Mouse (Mus musculus) kidney, postnatal 0 days (tissue): Measurements from ENCODE around the gene Ccsap. TPM values are rescaled to one million over a fixed set of nuclear protein-coding genes. Genes with fewer than 3 reads are reported as not detected.

Experiments used
- ATAC-seq: fragments of 200-750 bp; cut with Nextera tagmentation; replicated peaks from 2 replicates; pipeline ENCODE4 v1.8.0; 2017; ENCODE audit warnings: low read depth, moderate number of reproducible peaks, moderate TSS enrichment, moderate library complexity; ENCODE audit not compliant: low FRiP score
- DNase-seq: peaks from one replicate; pipeline ENCODE4 v3.0.0-alpha.2; 2016; ENCODE audit warnings: low spot score
- H3K27ac ChIP-seq: fragments of 300-500 bp; sonication (generic); 2 replicates; pipeline ENCODE4 v1.5.1; 2014; ENCODE audit warnings: mild to moderate bottlenecking
- H3K27me3 ChIP-seq: fragments of 300-500 bp; sonication (generic); 2 replicates; pipeline ENCODE4 v1.6.1; 2014; ENCODE audit warnings: low read length, mixed read lengths; ENCODE audit not compliant: insufficient read depth
- H3K36me3 ChIP-seq: fragments of 300-500 bp; sonication (generic); 2 replicates; pipeline ENCODE4 v1.6.1; 2014; ENCODE audit warnings: low read length, mixed read lengths; ENCODE audit not compliant: insufficient read depth
- H3K4me1 ChIP-seq: fragments of 300-500 bp; sonication (generic); replicated peaks from 2 replicates; pipeline ENCODE4 v1.6.1; 2014; ENCODE audit warnings: antibody characterized with exemption, low read length, mixed read lengths; ENCODE audit not compliant: insufficient read depth
- H3K4me2 ChIP-seq: fragments of 300-500 bp; sonication (generic); 2 replicates; pipeline ENCODE4 v1.6.1; 2014; ENCODE audit warnings: mild to moderate bottlenecking, low read length, moderate library complexity, mixed read lengths
- H3K4me3 ChIP-seq: fragments of 300-500 bp; sonication (generic); replicated peaks from 2 replicates; pipeline ENCODE4 v1.5.1; 2014; ENCODE audit warnings: low read depth, low read length
- H3K9ac ChIP-seq: fragments of 300-500 bp; sonication (generic); 2 replicates; pipeline ENCODE4 v1.6.1; 2014; ENCODE audit warnings: low read depth, low read length
- H3K9me3 ChIP-seq: fragments of 300-500 bp; sonication (generic); replicated peaks from 2 replicates; pipeline ENCODE4 v1.6.1; 2016; ENCODE audit warnings: low read length, inconsistent platforms, mixed read lengths
- CTCF ChIP-seq: IDR thresholded peaks from 2 replicates; pipeline ENCODE4 v1.5.1; 2016; ENCODE audit warnings: antibody characterized with exemption, low read depth, mild to moderate bottlenecking, moderate library complexity
- WGBS: fragments of 180-500 bp; shearing (Covaris S2); extraction: QIAGEN DNeasy Blood & Tissue Kit; methylation state at CpG from one replicate; pipeline ENCODE4 v1.1.7; 2014; 5-methylcytosine and 5-hydroxymethylcytosine counted together
- polyA plus RNA-seq: library from polyadenylated mRNA; unstranded; fragments of >200 nt; fragmentation: Nextera tagmentation; extraction: Ambion mirVana; gene quantifications from 2 replicates; pipeline ENCODE4 v1.2.1, GENCODE M21; 2015

The Ccsap gene
- polyA plus RNA-seq, 1 experiment from 2014 or later = 1.8 TPM

GRCm38 (mm10) chr8:123896366-123896761, 36.4 kb upstream of the Ccsap start:
- Histone ChIP-seq H3K4me2 (no peak overlapping the region), H3K9ac (no peak overlapping the region), H3K27ac (no peak overlapping the region), H3K4me3 (no peak overlapping the region), H3K4me1 (no peaks in the 10 kb centered on the region), H3K9me3 (no peaks in the 10 kb centered on the region), H3K27me3 (peaks cover 29% of the 10 kb centered on the region), H3K36me3 (0 out of 2 replicates have a peak, but pooled peaks cover 2% of the 10 kb centered on the region)
- 62% methylated on average over 14 of the region's 14 CpGs for WGBS
- TF ChIP-seq CTCF = no peak
- ATAC-seq (no peak), DNase-seq (no peak)

- no peaks in the 10 kb centered on the region for H3K4me1 ChIP-seq
Measured at GRCm38 (mm10) chr8:123895680-123896365, 35.8 kb upstream of the Ccsap start.

GRCm38 (mm10) chr8:123895230-123895629, 35.2 kb upstream of the Ccsap start:
- no peak for TF ChIP-seq CTCF
- Histone ChIP-seq H3K9ac (no peak overlapping the region), H3K4me1 (no peaks in the 10 kb centered on the region), H3K27ac (no peak overlapping the region), H3K4me3 (no peak overlapping the region), H3K4me2 (no peak overlapping the region), H3K9me3 (no peaks in the 10 kb centered on the region), H3K27me3 (peaks cover 38% of the 10 kb centered on the region), H3K36me3 (no peaks in the 10 kb centered on the region)
- no peak for DNase-seq
- ATAC-seq = no peak
- 76% methylated on average over 4 of the region's 4 CpGs for WGBS

More at GRCm38 (mm10) chr8:123895680-123896365, 35.8 kb upstream of the Ccsap start:
- 0 out of 2 replicates have a peak, but pooled peaks cover 1% of the 10 kb centered on the region for H3K36me3 ChIP-seq
- no peak overlapping the region for H3K27ac ChIP-seq
- no peak for TF ChIP-seq CTCF
- H3K4me2 ChIP-seq = no peak overlapping the region
- 76% methylated on average over 9 of the region's 9 CpGs for WGBS
- H3K9me3 ChIP-seq = no peaks in the 10 kb centered on the region
- no peak for ATAC-seq
- no peak overlapping the region for H3K4me3 ChIP-seq
- no peak overlapping the region for H3K9ac ChIP-seq
- H3K27me3 ChIP-seq = peaks cover 32% of the 10 kb centered on the region
- no peak for DNase-seq

- Histone ChIP-seq H3K4me3 (no peak within 1 kb of the TSS), H3K9me3 (no peaks in the 10 kb centered on the region), H3K9ac (no peak within 1 kb of the TSS), H3K36me3 (no peaks in the 10 kb centered on the region), H3K4me2 (no peak within 1 kb of the TSS), H3K27ac (no peak within 1 kb of the TSS), H3K27me3 (peaks cover 38% of the 10 kb centered on the region), H3K4me1 (no peaks in the 10 kb centered on the region)
- DNase-seq = no peak
- 14% methylated on average over 15 of the region's 15 CpGs for WGBS
- no peak for ATAC-seq
- no peak for TF ChIP-seq CTCF
Measured at GRCm38 (mm10) chr8:123894502-123895097, 34.6 kb upstream of the Ccsap start, which contains the start of gene Acta1. Gene Acta1 (minus strand): TSS chr8:123894751.

GRCm38 (mm10) chr8:123893413-123893812, 33.4 kb upstream of the Ccsap start:
- H3K27me3 ChIP-seq = peaks cover 38% of the 10 kb centered on the region
- H3K4me3 ChIP-seq = no peak overlapping the region
- no peak overlapping the region for H3K4me2 ChIP-seq
- no peaks in the 10 kb centered on the region for H3K9me3 ChIP-seq
- no peak overlapping the region for H3K27ac ChIP-seq
- ATAC-seq (no peak), DNase-seq (no peak)
- H3K4me1 ChIP-seq = no peaks in the 10 kb centered on the region
- 76% methylated on average over 11 of the region's 11 CpGs for WGBS
- no peak overlapping the region for H3K9ac ChIP-seq
- TF ChIP-seq CTCF = no peak
- H3K36me3 ChIP-seq = no peaks in the 10 kb centered on the region

- DNase-seq = no peak
- no peak for TF ChIP-seq CTCF
- Histone ChIP-seq H3K9ac (no peak overlapping the region), H3K36me3 (no peaks in the 10 kb centered on the region), H3K4me3 (no peak overlapping the region), H3K27me3 (peaks cover 38% of the 10 kb centered on the region), H3K9me3 (no peaks in the 10 kb centered on the region), H3K4me1 (no peaks in the 10 kb centered on the region), H3K27ac (no peak overlapping the region), H3K4me2 (no peak overlapping the region)
- 13% methylated on average over 30 of the region's 30 CpGs for WGBS
- no peak for ATAC-seq
Measured at GRCm38 (mm10) chr8:123892586-123893155, 32.7 kb upstream of the Ccsap start.
